Mouse (Mus musculus) heart, embryonic 16.5 days (tissue): ENCODE data around the gene Gm49336. TPM values are rescaled to one million over a fixed set of nuclear protein-coding genes. Genes with fewer than 3 reads are reported as not detected.

Experiments used
- microRNA counts: library from miRNA; unstranded; fragments of <30 nt; microRNA quantifications from one replicate; lab custom pipeline; 2016
- microRNA-seq: library from miRNA; unstranded; fragments of <30 nt; microRNA quantifications from one replicate; pipeline ENCODE4, GENCODE M21; 2017
- polyA plus RNA-seq: library from polyadenylated mRNA; unstranded; fragments of >200 nt; fragmentation: Nextera tagmentation; extraction: Ambion mirVana; gene quantifications from 2 replicates; pipeline ENCODE4 v1.2.1, GENCODE M21; 2015

The Gm49336 gene
- polyA plus RNA-seq, 1 experiment from 2014 or later, result 34.8 TPM

MicroRNA genes within 50 kb of the gene (microRNA counts, 519-probe panel; counts per million panel counts)
- not detected for microRNA mmu-miR-719 (lab: Ali Mortazavi, UCI)

Small RNA genes lying within 50 kb of the gene (microRNA-seq; reads per million reads assigned to microRNA genes)
- not detected for gene Mir719

Other genes with a start within 250 kb of the Gm49336 start
- 6.1 and 6.3 TPM in 2 replicates for gene Atp8a2, start 54.3 kb downstream of the Gm49336 start, polyA plus RNA-seq
- gene Nupl1, start 76 bp downstream of the Gm49336 start, polyA plus RNA-seq, result 0.15 TPM in 1 of 2 replicates, not detected in the other
- 29.8 and 30.1 TPM in 2 replicates for gene Mtmr6, start 13.7 kb upstream of the Gm49336 start, polyA plus RNA-seq
- 0.21 and 0.41 TPM in 2 replicates for gene Amer2, start 121.8 kb upstream of the Gm49336 start, polyA plus RNA-seq